Mouse (Mus musculus): ENCODE measurements around the gene Trappc13.
"Not testable (repeated sequence)": the region's sequence is repeated elsewhere in the genome, so short reads cannot be mapped to it uniquely, and the experiment has no call there.

The Trappc13 gene

DNA sequence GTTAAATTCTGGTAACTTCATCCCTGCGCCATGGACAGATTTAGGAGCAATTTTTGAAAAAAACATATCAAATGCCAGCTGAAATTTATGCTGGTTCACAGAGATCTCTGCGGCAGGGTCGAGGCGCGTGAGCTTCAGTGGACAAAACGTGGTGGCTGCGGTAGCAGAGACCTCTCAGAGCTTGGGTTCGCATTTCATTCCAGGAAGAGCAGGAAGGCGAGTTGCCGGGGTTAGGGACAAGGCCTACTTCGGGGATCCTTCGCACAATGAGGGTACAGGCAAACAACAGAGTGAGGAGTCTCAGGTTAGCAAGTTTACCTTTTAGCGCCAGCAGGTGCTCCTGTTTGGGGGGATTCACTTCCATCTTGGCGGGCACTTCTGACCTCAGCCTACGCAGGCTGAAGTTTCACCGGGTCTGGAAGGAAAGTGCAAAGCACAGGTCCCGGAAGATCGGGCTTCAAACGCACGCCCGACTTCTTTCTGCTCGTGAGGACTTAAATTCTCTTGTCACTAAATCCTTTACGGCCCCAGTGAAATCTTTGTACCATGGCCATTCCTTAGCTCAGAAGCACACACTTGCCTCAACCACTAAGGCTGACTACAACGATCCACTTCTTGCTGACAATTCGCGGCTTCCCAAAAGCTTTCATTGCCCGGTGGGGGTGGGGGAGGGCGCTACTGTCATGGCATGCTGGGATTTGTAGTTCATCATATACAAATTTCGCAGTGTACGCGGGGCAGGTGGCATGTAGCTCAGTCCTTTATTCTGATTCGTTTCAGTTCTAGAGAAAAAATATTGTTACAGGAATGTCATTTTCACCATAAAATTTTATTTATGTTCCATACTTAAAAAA, at the start of gene Trappc13:
TSS of gene Trappc13 (minus strand) at position 674 of the 854 bp plus-strand sequence.
- in situ Hi-C loops (cut with MboI; ENCODE audit: low pct_unique_long_range_greater_than_20kb in 1 of 2, low sequenced_read_pairs in 2 of 2, unreplicated experiment in 1 of 2), result no loop called here

GRCm38 (mm10) chr13:104227478-104227877, 49.2 kb upstream of the Trappc13 start:
- in situ Hi-C loops (cut with MboI; ENCODE audit: low pct_unique_long_range_greater_than_20kb in 1 of 2, low sequenced_read_pairs in 2 of 2, unreplicated experiment in 1 of 2), result no loop called here

DNA sequence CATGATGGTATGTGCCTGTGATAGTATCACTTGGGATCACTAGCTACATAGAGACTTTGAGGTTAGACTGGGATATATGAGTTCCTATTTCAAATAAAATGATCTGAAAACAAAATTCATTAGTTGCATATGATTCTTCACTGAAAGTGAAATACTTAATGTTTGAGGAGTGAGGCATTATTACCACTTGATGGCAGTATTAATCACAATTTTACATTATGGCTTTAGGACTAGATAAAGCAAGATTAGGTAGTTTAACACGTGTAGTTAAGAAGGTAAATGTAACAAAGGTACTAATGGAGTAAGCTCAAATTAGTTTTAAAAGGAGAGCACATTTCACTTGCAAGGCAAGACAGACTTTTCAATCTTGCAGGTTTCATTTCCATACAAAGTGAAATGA, 26.0 kb upstream of the Trappc13 start:
- in situ Hi-C loops (cut with MboI; ENCODE audit: low pct_unique_long_range_greater_than_20kb in 1 of 2, low sequenced_read_pairs in 2 of 2, unreplicated experiment in 1 of 2), result no loop called here

GRCm38 (mm10) chr13:104195891-104196290, 17.6 kb upstream of the Trappc13 start:
- in situ Hi-C loops (cut with MboI; ENCODE audit: low pct_unique_long_range_greater_than_20kb in 1 of 2, low sequenced_read_pairs in 2 of 2, unreplicated experiment in 1 of 2), result not testable (repeated sequence)

- in situ Hi-C loops (cut with MboI; ENCODE audit: low pct_unique_long_range_greater_than_20kb in 1 of 2, low sequenced_read_pairs in 2 of 2, unreplicated experiment in 1 of 2), result no loop called here
These were observed 9.1 kb upstream of the Trappc13 start for GRCm38 (mm10) chr13:104187357-104187756.

DNA sequence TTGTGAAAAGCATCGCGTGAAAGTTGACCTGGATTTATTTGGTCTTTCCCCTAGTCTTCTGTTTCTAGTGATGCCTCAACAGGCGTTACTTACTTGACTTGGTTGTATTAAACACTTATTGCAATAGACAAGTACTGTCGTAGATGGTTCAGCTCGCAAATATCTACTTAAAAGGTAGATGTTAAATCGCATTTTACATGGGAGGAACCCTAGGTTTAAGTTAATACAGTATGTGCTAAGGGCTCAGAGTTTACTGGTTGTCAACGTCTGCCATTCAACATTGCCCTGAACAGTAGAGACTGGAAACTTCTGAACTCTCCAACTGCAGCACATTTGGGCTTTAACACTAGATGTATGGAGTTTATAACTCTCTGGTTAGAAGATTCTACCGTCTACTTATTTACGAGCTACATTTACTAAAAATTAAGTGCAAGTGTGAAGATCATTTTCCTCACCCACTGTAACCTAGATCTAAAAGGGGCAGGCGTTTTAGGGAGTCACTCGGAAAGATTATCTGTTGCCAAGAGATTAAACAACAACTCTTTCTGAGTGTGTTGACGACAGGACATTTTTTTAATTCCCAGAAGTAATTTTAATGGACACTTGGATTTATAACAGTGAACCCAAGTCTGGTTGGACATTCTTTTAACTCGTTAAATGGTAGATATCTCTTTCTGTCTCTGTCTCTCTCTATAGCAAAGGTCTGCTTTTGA, 1.1 kb upstream of the Trappc13 start:
- in situ Hi-C loops (cut with MboI; ENCODE audit: low pct_unique_long_range_greater_than_20kb in 1 of 2, low sequenced_read_pairs in 2 of 2, unreplicated experiment in 1 of 2), result no loop called here

- in situ Hi-C loops (cut with MboI; ENCODE audit: low pct_unique_long_range_greater_than_20kb in 1 of 2, low sequenced_read_pairs in 2 of 2, unreplicated experiment in 1 of 2), result no loop called here
These were observed 417 bp upstream of the Trappc13 start, which contains the start of gene Trim23 for GRCm38 (mm10) chr13:104178650-104179121. TSS of gene Trim23 (plus strand) at chr13:104178797.

DNA sequence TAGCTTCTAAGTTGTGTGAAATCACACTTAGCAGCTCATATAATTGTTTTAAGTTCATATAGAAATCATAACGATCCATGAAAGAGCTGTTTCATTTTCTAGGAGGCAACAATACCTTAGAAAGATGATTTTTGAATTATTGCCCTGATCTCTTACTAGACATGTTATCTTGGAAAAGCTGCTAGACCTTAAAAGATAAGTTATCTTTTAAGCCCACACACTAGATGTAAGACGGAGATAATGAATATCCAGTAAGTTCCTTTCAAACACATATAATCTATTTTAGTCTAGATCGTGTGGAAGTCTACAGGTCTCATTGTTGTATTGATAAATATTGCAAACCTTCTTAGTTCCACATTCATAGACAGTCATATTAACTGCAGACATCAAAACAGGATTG, 1.4 kb downstream of the Trappc13 start:
- in situ Hi-C loops (cut with MboI; ENCODE audit: low pct_unique_long_range_greater_than_20kb in 1 of 2, low sequenced_read_pairs in 2 of 2, unreplicated experiment in 1 of 2), result no loop called here

DNA sequence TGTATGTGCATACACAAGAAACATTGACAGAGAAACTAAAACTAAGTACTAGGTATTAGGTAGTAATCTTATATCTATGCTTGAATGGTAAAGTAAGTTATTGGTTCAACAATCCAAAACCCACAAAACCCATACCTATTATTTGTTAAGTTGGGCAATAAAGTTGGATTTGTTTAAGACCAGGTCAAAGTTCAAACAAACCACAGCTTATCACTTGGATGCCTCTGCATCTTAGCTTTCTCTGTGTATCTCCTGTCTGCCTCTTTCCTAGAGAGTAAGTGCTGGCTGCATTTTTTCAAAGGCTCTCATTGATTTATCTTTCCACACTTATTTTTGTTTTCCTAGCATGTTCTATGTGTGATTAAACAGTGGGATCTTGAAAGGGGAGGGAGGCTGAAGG, 5.8 kb downstream of the Trappc13 start:
- in situ Hi-C loops (cut with MboI; ENCODE audit: low pct_unique_long_range_greater_than_20kb in 1 of 2, low sequenced_read_pairs in 2 of 2, unreplicated experiment in 1 of 2), result no loop called here

DNA sequence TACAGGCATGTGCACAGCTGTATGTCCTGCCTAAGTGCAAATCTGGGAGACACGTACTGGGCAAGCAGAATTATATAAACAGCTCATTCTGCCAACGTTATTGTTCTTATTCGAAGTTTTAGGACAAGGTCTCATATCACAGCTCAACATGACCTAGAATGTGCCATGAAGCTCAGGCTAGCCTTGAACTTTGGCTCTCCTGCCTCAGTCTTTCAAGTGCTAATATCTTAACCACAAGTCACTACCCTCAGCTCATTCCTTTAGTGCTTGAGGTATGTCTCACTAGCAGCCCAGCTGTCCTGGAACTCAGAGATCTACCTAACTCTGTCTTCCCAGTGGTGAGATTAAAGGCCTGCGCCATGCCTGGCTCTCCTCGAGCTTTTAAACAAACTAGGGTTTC, 6.6 kb downstream of the Trappc13 start:
- in situ Hi-C loops (cut with MboI; ENCODE audit: low pct_unique_long_range_greater_than_20kb in 1 of 2, low sequenced_read_pairs in 2 of 2, unreplicated experiment in 1 of 2), result no loop called here

- in situ Hi-C loops (cut with MboI; ENCODE audit: low pct_unique_long_range_greater_than_20kb in 1 of 2, low sequenced_read_pairs in 2 of 2, unreplicated experiment in 1 of 2), result no loop called here
These were observed 22.6 kb downstream of the Trappc13 start for GRCm38 (mm10) chr13:104155686-104156085.

DNA sequence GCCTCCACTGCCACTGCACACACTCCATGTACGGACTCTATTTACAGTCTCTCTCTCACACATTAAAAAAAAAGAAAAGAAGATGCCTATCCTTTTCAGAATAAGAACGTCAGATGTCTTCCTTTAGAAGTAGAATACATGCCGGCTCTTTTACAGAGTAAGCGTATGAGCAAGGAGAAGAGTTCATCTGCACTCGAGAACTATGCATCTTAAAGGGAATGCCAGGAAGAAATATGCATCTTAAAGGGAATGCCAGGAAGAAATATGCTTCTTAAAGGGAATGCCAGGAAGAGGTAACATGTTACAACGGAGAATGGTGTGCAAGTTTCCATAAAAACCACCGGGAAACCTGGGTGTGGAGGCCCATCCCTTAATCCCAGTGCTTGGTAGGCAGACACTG, 23.2 kb downstream of the Trappc13 start:
- in situ Hi-C loops (cut with MboI; ENCODE audit: low pct_unique_long_range_greater_than_20kb in 1 of 2, low sequenced_read_pairs in 2 of 2, unreplicated experiment in 1 of 2), result no loop called here

DNA sequence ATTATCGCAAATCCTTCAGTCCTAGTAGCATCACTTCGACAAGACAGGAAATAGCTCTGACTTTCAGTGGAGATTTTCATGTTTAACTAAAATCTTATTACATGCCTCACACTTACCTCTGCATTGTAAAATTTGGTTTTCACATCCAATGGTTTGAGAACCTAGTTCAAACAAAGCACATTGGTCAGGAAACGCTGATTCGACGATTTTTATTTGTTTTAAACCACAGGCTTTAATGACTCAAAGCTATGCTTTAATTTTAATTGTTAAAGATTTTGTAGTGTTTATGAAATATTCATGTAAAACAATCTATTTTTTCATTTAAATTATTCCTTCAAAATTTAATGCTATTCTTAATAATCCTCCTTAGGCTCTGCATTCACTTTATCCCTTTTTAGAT, 24.1 kb downstream of the Trappc13 start:
- in situ Hi-C loops (cut with MboI; ENCODE audit: low pct_unique_long_range_greater_than_20kb in 1 of 2, low sequenced_read_pairs in 2 of 2, unreplicated experiment in 1 of 2), result no loop called here

GRCm38 (mm10) chr13:104145646-104146045, 32.6 kb downstream of the Trappc13 start:
- in situ Hi-C loops (cut with MboI; ENCODE audit: low pct_unique_long_range_greater_than_20kb in 1 of 2, low sequenced_read_pairs in 2 of 2, unreplicated experiment in 1 of 2), result no loop called here

DNA sequence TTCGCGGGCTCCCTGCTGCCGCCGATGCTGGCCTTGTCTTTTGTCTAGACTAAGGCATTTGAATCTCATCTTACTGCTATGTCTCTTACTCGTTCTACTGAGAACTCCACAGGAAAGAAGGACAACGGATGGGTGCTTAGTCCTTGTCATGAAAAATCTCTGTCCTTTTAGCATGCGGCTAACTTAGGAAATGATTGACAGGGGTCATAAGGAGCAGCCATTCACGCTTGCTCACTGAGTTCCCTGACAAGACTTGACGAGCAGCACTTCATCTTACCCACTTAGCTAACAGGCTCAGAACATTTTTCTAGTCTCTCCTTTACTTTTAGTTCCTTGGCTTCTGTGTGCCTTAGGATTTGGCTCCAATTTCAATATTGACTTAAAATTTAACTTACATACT, 33.4 kb downstream of the Trappc13 start:
- in situ Hi-C loops (cut with MboI; ENCODE audit: low pct_unique_long_range_greater_than_20kb in 1 of 2, low sequenced_read_pairs in 2 of 2, unreplicated experiment in 1 of 2), result no loop called here

DNA sequence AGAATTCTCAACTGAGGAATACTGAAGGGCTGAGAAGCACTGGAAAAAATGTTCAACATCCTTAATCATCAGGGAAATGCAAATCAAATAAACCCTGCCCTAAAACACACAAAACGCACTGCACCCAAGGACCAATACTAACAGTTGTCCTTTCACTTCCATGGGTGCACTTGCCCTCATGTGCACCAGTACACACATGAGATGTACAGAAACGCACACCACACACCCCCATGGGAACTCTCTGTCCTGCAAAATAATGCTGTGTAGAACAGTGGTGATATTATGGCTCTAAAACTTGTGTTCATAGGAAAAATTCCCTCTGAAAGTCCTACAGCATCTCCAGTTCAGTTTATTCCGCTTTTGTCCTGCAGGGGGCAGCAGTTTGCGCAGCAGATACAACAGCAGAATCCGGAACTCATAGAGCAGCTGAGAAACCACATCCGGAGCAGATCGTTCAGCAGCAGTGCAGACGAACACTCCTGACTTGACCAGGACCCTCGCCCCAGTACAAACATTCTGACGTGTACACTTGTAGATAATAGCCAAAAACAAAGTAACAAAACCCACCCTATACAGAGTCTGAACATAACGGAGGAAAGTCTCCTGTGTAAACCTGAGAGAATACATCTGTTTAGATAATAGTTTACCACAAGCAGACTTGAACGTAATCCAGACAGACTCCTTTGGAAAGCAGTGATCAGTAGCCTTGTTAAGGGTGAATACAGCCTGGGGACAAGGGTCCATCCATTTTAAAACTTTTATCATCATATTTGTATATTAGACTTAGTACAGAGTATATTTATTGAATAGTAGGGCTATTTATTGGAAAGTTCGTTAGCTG, 38.7 kb downstream of the Trappc13 start:
- in situ Hi-C loops (cut with MboI; ENCODE audit: low pct_unique_long_range_greater_than_20kb in 1 of 2, low sequenced_read_pairs in 2 of 2, unreplicated experiment in 1 of 2), result no loop called here

GRCm38 (mm10) chr13:104134510-104135085, 43.7 kb downstream of the Trappc13 start:
- in situ Hi-C loops (cut with MboI; ENCODE audit: low pct_unique_long_range_greater_than_20kb in 1 of 2, low sequenced_read_pairs in 2 of 2, unreplicated experiment in 1 of 2), result no loop called here

- in situ Hi-C loops (cut with MboI; ENCODE audit: low pct_unique_long_range_greater_than_20kb in 1 of 2, low sequenced_read_pairs in 2 of 2, unreplicated experiment in 1 of 2), result no loop called here
These were observed 45.7 kb downstream of the Trappc13 start for GRCm38 (mm10) chr13:104132561-104132960.
